Mouse (Mus musculus): Measurements from ENCODE around the gene Carmil3. TPM values are rescaled to one million over a fixed set of nuclear protein-coding genes. Genes with fewer than 3 reads are reported as not detected.

Gene Carmil3
- total and polyA plus RNA-seq, 3 experiments, result 0.27 to 2.6 TPM; not detected in 1

- TF ChIP-seq TCF12 (IDR thresholded peaks at IDR 0.05; ENCODE audit: low read depth, low read length) (no peak), UBTF (IDR thresholded peaks at IDR 0.05; ENCODE audit: borderline replicate concordance, insufficient read depth, low read depth, low read length) (no peak), KAT2A (conservative IDR thresholded peaks at IDR 0.05; ENCODE audit: low read depth, low read length) (no peak), MXI1 (IDR thresholded peaks at IDR 0.05; ENCODE audit: low read depth, low read length) (no peak), ZKSCAN1 (IDR thresholded peaks at IDR 0.05; ENCODE audit: low read depth, low read length) (no peak), CHD2 (IDR thresholded peaks at IDR 0.05; ENCODE audit: low read length) (no peak), CTCF (IDR thresholded peaks at IDR 0.05 in 2 of 3, conservative IDR thresholded peaks at IDR 0.05 in 1 of 3; ENCODE audit: control insufficient read depth in 1 of 3, insufficient read depth in 1 of 3, low read depth in 2 of 3, low read length in 3 of 3, poor library complexity in 1 of 3, severe bottlenecking in 1 of 3) (no peak), GATA1 (IDR thresholded peaks at IDR 0.05; ENCODE audit: low read depth, low read length) (no peak), MYB (IDR thresholded peaks at IDR 0.05; ENCODE audit: low read depth, low read length) (no peak), POLR2A (IDR thresholded peaks at IDR 0.05; ENCODE audit: control insufficient read depth in 1 of 2, insufficient read depth in 1 of 2, low read depth in 1 of 2, low read length in 2 of 2, poor library complexity in 1 of 2) (no peak), JUND (IDR thresholded peaks at IDR 0.05; ENCODE audit: low read depth, low read length) (no peak), ZNF384 (IDR thresholded peaks at IDR 0.05; ENCODE audit: low read depth, low read length) (no peak), TBP (IDR thresholded peaks at IDR 0.05; ENCODE audit: low read depth, low read length) (no peak), USF2 (IDR thresholded peaks at IDR 0.05; ENCODE audit: borderline replicate concordance in 1 of 2, insufficient read depth in 1 of 2, low read depth in 1 of 2, low read length in 2 of 2) (no peak), EP300 (IDR thresholded peaks at IDR 0.05; ENCODE audit: low read depth in 1 of 2, low read length in 2 of 2) (no peak), E2F4 (IDR thresholded peaks at IDR 0.05; ENCODE audit: borderline replicate concordance, low read depth, low read length) (no peak), USF1 (IDR thresholded peaks at IDR 0.05; ENCODE audit: low read depth, low read length) (no peak)
- Histone ChIP-seq H3K79me2 (ENCODE audit: control insufficient read depth, insufficient read depth, low read length, poor library complexity) (no peaks in the 10 kb centered on the region), H3K9me3 (replicated peaks; ENCODE audit: insufficient read depth, low read length) (no peaks in the 10 kb centered on the region), H3K27ac (ENCODE audit: control insufficient read depth, low read depth, low read length) (no peak overlapping the region), H3K4me1 (ENCODE audit: control insufficient read depth in 1 of 2, insufficient read depth in 2 of 2, low read length in 2 of 2) (peaks cover 0 to 11% of the 10 kb centered on the region in 2 experiments; a peak in 2 of 4 replicates), H3K4me3 (ENCODE audit: control insufficient read depth in 1 of 2, insufficient read depth in 1 of 2, low read depth in 2 of 2, low read length in 2 of 2) (no peak overlapping the region), H3K36me3 (ENCODE audit: control insufficient read depth in 1 of 2, insufficient read depth in 2 of 2, low read length in 2 of 2) (no peaks in the 10 kb centered on the region), H3K9ac (ENCODE audit: control insufficient read depth, low read depth, low read length, poor library complexity, severe bottlenecking) (no peak overlapping the region), H3K27me3 (ENCODE audit: control insufficient read depth in 1 of 2, insufficient read depth in 2 of 2, low read length in 2 of 2) (no peaks in the 10 kb centered on the region)
- no peak for DNase-seq (ENCODE audit: low read depth, low spot score)
These were observed 5.9 kb upstream of the Carmil3 start for GRCm38 (mm10) chr14:55484430-55485085.

DNA sequence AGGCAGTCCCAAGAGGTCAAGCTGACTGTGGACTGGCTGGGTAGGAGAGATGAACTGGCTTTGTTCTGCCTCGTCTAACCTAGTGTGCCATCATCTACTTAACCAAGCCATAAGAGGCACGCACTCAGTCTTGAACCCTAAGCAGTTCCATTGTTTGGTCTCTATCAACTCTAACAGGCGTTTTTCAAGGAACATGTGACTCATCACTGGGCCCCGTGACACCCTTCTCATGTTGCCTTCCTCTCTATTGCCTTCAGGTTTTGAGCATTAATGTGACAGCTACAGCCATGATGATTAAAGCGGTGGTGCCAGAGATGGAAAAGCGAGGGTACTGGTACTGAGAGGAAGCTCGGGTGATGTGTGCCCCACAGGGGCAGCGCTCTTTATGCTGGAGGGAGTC, 3.6 kb upstream of the Carmil3 start:
- H3K4me3 ChIP-seq (ENCODE audit: control insufficient read depth in 1 of 2, insufficient read depth in 1 of 2, low read depth in 2 of 2, low read length in 2 of 2), result no peak overlapping the region
- TF ChIP-seq SMC3 (IDR thresholded peaks at IDR 0.05; ENCODE audit: low read depth, low read length) (no peak), POLR2AphosphoS2 (IDR thresholded peaks at IDR 0.05; ENCODE audit: low read length) (no peak), TAL1 (IDR thresholded peaks at IDR 0.05; ENCODE audit: low read length) (no peak), MXI1 (IDR thresholded peaks at IDR 0.05; ENCODE audit: low read depth, low read length) (no peak), USF2 (IDR thresholded peaks at IDR 0.05; ENCODE audit: borderline replicate concordance in 1 of 2, insufficient read depth in 1 of 2, low read depth in 1 of 2, low read length in 2 of 2) (no peak), POLR2A (IDR thresholded peaks at IDR 0.05; ENCODE audit: control insufficient read depth in 1 of 2, insufficient read depth in 1 of 2, low read depth in 1 of 2, low read length in 2 of 2, poor library complexity in 1 of 2) (no peak), NRF1 (IDR thresholded peaks at IDR 0.05; ENCODE audit: insufficient read depth, low read depth, low read length, poor library complexity, severe bottlenecking) (no peak), HCFC1 (IDR thresholded peaks at IDR 0.05; ENCODE audit: low read depth, low read length) (no peak), ZNF384 (IDR thresholded peaks at IDR 0.05; ENCODE audit: low read depth, low read length) (no peak)
- no peaks in the 10 kb centered on the region for H3K27me3 ChIP-seq (ENCODE audit: control insufficient read depth in 1 of 2, insufficient read depth in 2 of 2, low read length in 2 of 2)
- H3K36me3 ChIP-seq (ENCODE audit: control insufficient read depth in 1 of 2, insufficient read depth in 2 of 2, low read length in 2 of 2), result peaks cover 0 to 5% of the 10 kb centered on the region in 2 experiments; a peak in 2 of 4 replicates
- H3K9me3 ChIP-seq (replicated peaks; ENCODE audit: insufficient read depth, low read length), result no peaks in the 10 kb centered on the region
- no peak overlapping the region for H3K9ac ChIP-seq (ENCODE audit: control insufficient read depth, low read depth, low read length, poor library complexity, severe bottlenecking)
- H3K4me1 ChIP-seq (ENCODE audit: control insufficient read depth in 1 of 2, insufficient read depth in 2 of 2, low read length in 2 of 2), result peaks cover 0 to 7% of the 10 kb centered on the region in 2 experiments; a peak in 2 of 4 replicates
- no peaks in the 10 kb centered on the region for H3K79me2 ChIP-seq (ENCODE audit: control insufficient read depth, insufficient read depth, low read length, poor library complexity)
- DNase-seq (ENCODE audit: low read depth, low spot score), result peak; percentile 21
- H3K27ac ChIP-seq (ENCODE audit: control insufficient read depth, low read depth, low read length), result no peak overlapping the region
